Mouse (Mus musculus) intestine, postnatal 0 days (tissue): Measurements from ENCODE around the gene Pnpla6. TPM values are rescaled to one million over a fixed set of nuclear protein-coding genes. Genes with fewer than 3 reads are reported as not detected.

Experiments used
- ATAC-seq: fragments of 200-750 bp; cut with Nextera tagmentation; 2 replicates; pipeline ENCODE4 v1.8.0; 2017; ENCODE audit warnings: mild to moderate bottlenecking, moderate TSS enrichment, moderate library complexity
- H3K27ac ChIP-seq: fragments of 300-500 bp; sonication (generic); 2 replicates; pipeline ENCODE4 v1.5.1; 2014; ENCODE audit warnings: mild to moderate bottlenecking, low read depth, low read length, moderate library complexity
- H3K27me3 ChIP-seq: fragments of 300-500 bp; sonication (generic); replicated peaks from 2 replicates; pipeline ENCODE4 v1.6.1; 2014; ENCODE audit warnings: low read length, mixed read lengths; ENCODE audit not compliant: control insufficient read depth, insufficient read depth
- H3K36me3 ChIP-seq: fragments of 300-500 bp; sonication (generic); 2 replicates; pipeline ENCODE4 v1.6.1; 2014; ENCODE audit warnings: mild to moderate bottlenecking, moderate library complexity; ENCODE audit not compliant: control insufficient read depth, insufficient read depth
- H3K4me1 ChIP-seq: fragments of 300-500 bp; sonication (generic); replicated peaks from 2 replicates; pipeline ENCODE4 v1.6.1; 2014; ENCODE audit warnings: antibody characterized with exemption, low read length, mixed read lengths; ENCODE audit not compliant: control insufficient read depth, insufficient read depth
- H3K4me2 ChIP-seq: fragments of 300-500 bp; sonication (generic); replicated peaks from 2 replicates; pipeline ENCODE4 v1.6.1; 2014; ENCODE audit warnings: low read depth, mild to moderate bottlenecking, moderate library complexity
- H3K4me3 ChIP-seq: fragments of 300-500 bp; sonication (generic); 2 replicates; pipeline ENCODE4 v1.5.1; 2014; ENCODE audit warnings: low read depth, low read length
- H3K9ac ChIP-seq: fragments of 300-500 bp; sonication (generic); 2 replicates; pipeline ENCODE4 v1.6.1; 2014; ENCODE audit warnings: mild to moderate bottlenecking, low read depth, low read length
- H3K9me3 ChIP-seq: fragments of 300-500 bp; sonication (generic); 2 replicates; pipeline ENCODE4 v1.6.1; 2016; ENCODE audit warnings: mixed run types; ENCODE audit not compliant: control insufficient read depth
- CTCF ChIP-seq: sonication (generic); IDR thresholded peaks from 2 replicates; pipeline ENCODE4 v1.5.1; 2016; ENCODE audit warnings: low read depth, mild to moderate bottlenecking, control low read depth, antibody characterized with exemption, moderate library complexity
- WGBS: fragments of 180-500 bp; shearing (Covaris S2); extraction: QIAGEN DNeasy Blood & Tissue Kit; methylation state at CpG from one replicate; pipeline ENCODE4 v1.1.7; 2014; 5-methylcytosine and 5-hydroxymethylcytosine counted together
- polyA plus RNA-seq: library from polyadenylated mRNA; unstranded; fragments of >200 nt; fragmentation: Nextera tagmentation; extraction: Ambion mirVana; gene quantifications from 2 replicates; pipeline ENCODE4 v1.2.1, GENCODE M21; 2015

Gene Pnpla6
- 36.1 and 43.9 TPM in 2 replicates for polyA plus RNA-seq

GRCm38 (mm10) chr8:3515260-3515671 lies at the start of gene Pnpla6:
Pnpla6 (plus strand) TSS chr8:3515384.
- peak; percentile 69 for ATAC-seq
- no peaks in the 10 kb centered on the region for H3K9me3 ChIP-seq
- H3K27me3 ChIP-seq: no peaks in the 10 kb centered on the region
- peak within 1 kb of the TSS; percentile 91 for H3K4me2 ChIP-seq
- H3K9ac ChIP-seq: peak within 1 kb of the TSS; percentile 58
- peak within 1 kb of the TSS; percentile 86 for H3K27ac ChIP-seq
- WGBS: under 1% methylated on average over 25 of the region's 25 CpGs
- H3K4me3 ChIP-seq: peak within 1 kb of the TSS; percentile 76
- no peaks in the 10 kb centered on the region for H3K4me1 ChIP-seq
- no peak for TF ChIP-seq CTCF
- H3K36me3 ChIP-seq: peaks cover 40% of the 10 kb centered on the region; the same call in 1 of the 2 replicates

GRCm38 (mm10) chr8:3467006-3467885 lies 47.9 kb upstream of the Pnpla6 start, which contains the start of gene Pex11g:
Pex11g (minus strand) TSS chr8:3467680.
- Histone ChIP-seq H3K4me2 (peak within 1 kb of the TSS; percentile 71), H3K9me3 (no peaks in the 10 kb centered on the region), H3K27ac (peak within 1 kb of the TSS; percentile 75), H3K27me3 (no peaks in the 10 kb centered on the region), H3K4me3 (peak within 1 kb of the TSS; percentile 57), H3K4me1 (peaks cover 4% of the 10 kb centered on the region; the same call in 1 of the 2 replicates), H3K36me3 (no peaks in the 10 kb centered on the region; the same call in 1 of the 2 replicates), H3K9ac (peak within 1 kb of the TSS; percentile 50)
- no peak for TF ChIP-seq CTCF
- 4% methylated on average over 32 of the region's 32 CpGs for WGBS
- peak; percentile 97 for ATAC-seq

- no peaks in the 10 kb centered on the region for H3K9me3 ChIP-seq
- H3K27ac ChIP-seq: peak overlapping the region; percentile 75
- 49% methylated on average over 9 of the region's 9 CpGs for WGBS
- no peaks in the 10 kb centered on the region; the same call in 1 of the 2 replicates for H3K36me3 ChIP-seq
- peak overlapping the region; percentile 71 for H3K4me2 ChIP-seq
- no peak overlapping the region for H3K9ac ChIP-seq
- peaks cover 4% of the 10 kb centered on the region; the same call in 1 of the 2 replicates for H3K4me1 ChIP-seq
- no peak for TF ChIP-seq CTCF
- no peak for ATAC-seq
- peak overlapping the region; percentile 57 for H3K4me3 ChIP-seq
- no peaks in the 10 kb centered on the region for H3K27me3 ChIP-seq
Measured at GRCm38 (mm10) chr8:3467886-3468545, 47.2 kb upstream of the Pnpla6 start.

- 93% methylated on average over 1 of the region's 1 CpGs for WGBS
- no peak for ATAC-seq
- TF ChIP-seq CTCF: peak; percentile 41; the same call in 1 of the 2 replicates
- Histone ChIP-seq H3K9ac (no peak overlapping the region), H3K4me2 (no peak overlapping the region), H3K36me3 (no peaks in the 10 kb centered on the region), H3K4me1 (peaks cover 4% of the 10 kb centered on the region; the same call in 1 of the 2 replicates), H3K4me3 (no peak overlapping the region), H3K9me3 (no peaks in the 10 kb centered on the region), H3K27ac (no peak overlapping the region), H3K27me3 (no peaks in the 10 kb centered on the region)
Measured at GRCm38 (mm10) chr8:3468838-3469237, 46.3 kb upstream of the Pnpla6 start.

- Histone ChIP-seq H3K4me1 (peaks cover 4% of the 10 kb centered on the region; the same call in 1 of the 2 replicates), H3K36me3 (no peaks in the 10 kb centered on the region), H3K4me2 (no peak within 1 kb of the TSS), H3K9ac (no peak within 1 kb of the TSS), H3K27ac (no peak within 1 kb of the TSS), H3K4me3 (no peak within 1 kb of the TSS), H3K27me3 (peaks cover 2% of the 10 kb centered on the region; the same call in 1 of the 2 replicates), H3K9me3 (no peaks in the 10 kb centered on the region)
- no peak for TF ChIP-seq CTCF
- ATAC-seq: no peak
Measured at GRCm38 (mm10) chr8:3470562-3470961, 44.6 kb upstream of the Pnpla6 start, which contains the start of gene Tex45. Tex45 (plus strand) TSS chr8:3470862.
